Mouse (Mus musculus) hindbrain, postnatal 0 days (tissue): Measurements from ENCODE around the gene Ctdnep1. TPM values are rescaled to one million over a fixed set of nuclear protein-coding genes. Genes with fewer than 3 reads are reported as not detected.

Experiments used
- ATAC-seq: fragments of 200-750 bp; cut with Nextera tagmentation; 2 replicates; pipeline ENCODE4 v1.8.0; 2017; ENCODE audit warnings: mild to moderate bottlenecking, moderate TSS enrichment, moderate library complexity
- DNase-seq: peaks from one replicate; pipeline ENCODE4 v3.0.0-alpha.2; 2015; ENCODE audit warnings: low spot score
- H3K27ac ChIP-seq: fragments of 300-500 bp; sonication (generic); 2 replicates; pipeline ENCODE4 v1.5.1; 2014; ENCODE audit warnings: mild to moderate bottlenecking
- H3K27me3 ChIP-seq: fragments of 300-500 bp; sonication (generic); 2 replicates; pipeline ENCODE4 v1.6.1; 2014; ENCODE audit warnings: low read length, mixed read lengths; ENCODE audit not compliant: insufficient read depth
- H3K36me3 ChIP-seq: fragments of 300-500 bp; sonication (generic); 2 replicates; pipeline ENCODE4 v1.6.1; 2014; ENCODE audit warnings: low read length, mixed read lengths; ENCODE audit not compliant: insufficient read depth
- H3K4me1 ChIP-seq: fragments of 300-500 bp; sonication (generic); 2 replicates; pipeline ENCODE4 v1.6.1; 2014; ENCODE audit warnings: antibody characterized with exemption, low read length, mixed read lengths; ENCODE audit not compliant: insufficient read depth
- H3K4me2 ChIP-seq: fragments of 300-500 bp; sonication (generic); 2 replicates; pipeline ENCODE4 v1.6.1; 2014; ENCODE audit warnings: low read depth, mild to moderate bottlenecking, low read length, moderate library complexity, mixed read lengths
- H3K4me3 ChIP-seq: fragments of 300-500 bp; sonication (generic); 2 replicates; pipeline ENCODE4 v1.5.1; 2014; ENCODE audit warnings: low read length
- H3K9ac ChIP-seq: fragments of 300-500 bp; sonication (generic); replicated peaks from 2 replicates; pipeline ENCODE4 v1.6.1; 2014; ENCODE audit warnings: mild to moderate bottlenecking, low read length, moderate library complexity, mixed read lengths
- H3K9me3 ChIP-seq: fragments of 300-500 bp; sonication (generic); 2 replicates; pipeline ENCODE4 v1.6.1; 2016; ENCODE audit warnings: low read length, mixed read lengths
- CTCF ChIP-seq: IDR thresholded peaks from 2 replicates; pipeline ENCODE4 v1.5.1; 2016; ENCODE audit warnings: antibody characterized with exemption, control low read depth, low read depth
- WGBS: fragments of 180-500 bp; shearing (Covaris S2); extraction: QIAGEN DNeasy Blood & Tissue Kit; methylation state at CpG from one replicate; pipeline ENCODE4 v1.1.7; 2014; 5-methylcytosine and 5-hydroxymethylcytosine counted together
- polyA plus RNA-seq: library from polyadenylated mRNA; unstranded; fragments of >200 nt; fragmentation: Nextera tagmentation; extraction: Ambion mirVana; gene quantifications from 2 replicates; pipeline ENCODE4 v1.2.1, GENCODE M21; 2015
- total RNA-seq: library from RNA; depleted of rRNA; stranded (reverse); fragments of >200 nt; gene quantifications from 2 replicates; pipeline ENCODE4 v1.2.3, GENCODE M21; 2014

The Ctdnep1 gene
- total and polyA plus RNA-seq, 2 experiments from 2014 or later, result 24.7 to 40.9 TPM

DNA sequence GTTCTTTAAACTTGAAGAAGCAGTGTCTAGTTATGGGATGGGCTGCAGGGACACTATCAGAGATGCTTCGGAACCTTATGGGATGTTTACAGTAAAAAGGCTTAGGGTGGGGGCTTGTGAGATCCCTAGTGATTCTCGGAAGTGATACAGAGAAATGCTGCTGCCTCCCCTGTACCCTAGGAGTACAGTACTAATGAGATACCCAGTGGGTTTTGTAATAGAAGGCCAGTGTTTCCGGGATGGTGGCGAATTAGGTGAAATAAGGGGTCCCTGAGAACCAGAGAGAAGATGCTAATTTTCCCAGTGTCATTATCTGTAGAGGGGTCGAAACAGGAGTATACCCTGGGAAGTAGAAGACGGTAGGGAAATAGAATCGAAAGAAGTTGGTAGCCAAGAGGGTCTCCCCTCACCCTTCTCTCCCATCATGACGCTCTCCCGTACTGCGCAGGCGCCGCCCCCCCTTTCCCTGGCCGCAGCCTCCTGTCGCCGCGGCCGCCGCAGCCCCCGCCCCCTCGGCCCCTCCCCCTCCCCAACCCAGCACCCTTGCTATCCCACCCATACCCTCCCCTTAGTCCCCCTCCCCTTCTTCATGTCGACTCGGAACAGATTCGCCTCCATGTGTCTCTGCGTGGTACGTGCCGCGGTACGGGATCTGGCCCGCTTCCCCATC lies 42.7 kb downstream of the Ctdnep1 start:
- 4% methylated on average over 16 of the region's 29 CpGs for WGBS
- Histone ChIP-seq H3K9ac (peak overlapping the region; percentile 51), H3K27me3 (no peaks in the 10 kb centered on the region), H3K4me3 (peak overlapping the region; percentile 36), H3K36me3 (no peaks in the 10 kb centered on the region), H3K4me1 (peaks cover 52% of the 10 kb centered on the region), H3K27ac (peak overlapping the region; percentile 54), H3K9me3 (no peaks in the 10 kb centered on the region), H3K4me2 (peak overlapping the region; percentile 65)
- DNase-seq (peak; percentile 75), ATAC-seq (no peak)
- TF ChIP-seq CTCF, result no peak

DNA sequence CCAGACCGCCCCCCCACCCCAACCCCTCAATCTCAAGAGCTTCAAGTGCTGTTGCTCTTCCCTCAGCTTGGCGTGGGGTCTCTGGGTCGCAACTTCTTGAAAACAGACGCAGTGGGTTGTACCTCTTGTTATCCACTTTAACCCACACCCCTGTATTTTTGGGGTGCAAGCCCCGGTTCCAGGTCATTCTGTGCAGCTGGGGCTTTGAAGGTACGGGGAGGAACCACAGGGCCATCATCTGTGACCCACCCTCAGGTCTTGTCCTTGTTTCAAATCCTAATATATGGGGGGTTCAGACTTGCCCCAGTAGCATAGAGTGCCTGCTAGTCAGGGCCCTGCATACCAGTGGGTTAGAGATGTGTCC lies 43.2 kb downstream of the Ctdnep1 start:
- peak overlapping the region; percentile 51 for H3K9ac ChIP-seq
- ATAC-seq (no peak), DNase-seq (no peak)
- H3K4me2 ChIP-seq, result peak overlapping the region; percentile 65
- no peaks in the 10 kb centered on the region for H3K9me3 ChIP-seq
- no peaks in the 10 kb centered on the region for H3K27me3 ChIP-seq
- H3K4me1 ChIP-seq, result peaks cover 51% of the 10 kb centered on the region
- TF ChIP-seq CTCF, result no peak
- H3K4me3 ChIP-seq, result peak overlapping the region; percentile 36
- 16% methylated on average over 6 of the region's 6 CpGs for WGBS
- no peaks in the 10 kb centered on the region for H3K36me3 ChIP-seq
- H3K27ac ChIP-seq, result peak overlapping the region; percentile 54

DNA sequence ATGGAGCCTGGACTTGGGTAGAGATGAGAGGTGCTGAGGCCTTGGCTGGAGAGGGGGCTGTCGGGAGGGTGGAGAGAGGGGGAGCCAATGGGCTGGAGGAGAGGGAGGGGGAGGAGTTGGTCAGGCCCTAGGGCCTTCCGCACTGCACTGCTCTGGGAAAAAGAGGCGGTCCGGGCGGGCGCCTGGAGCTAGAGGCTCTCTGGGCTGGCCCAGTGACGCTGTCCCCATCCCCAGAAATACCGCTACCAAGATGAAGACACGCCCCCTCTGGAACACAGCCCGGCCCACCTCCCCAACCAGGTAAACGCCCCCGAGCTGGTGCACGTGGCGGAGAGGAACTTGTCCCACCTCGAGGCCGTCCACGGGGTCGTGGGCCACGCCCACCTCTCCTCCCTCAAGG lies 45.7 kb downstream of the Ctdnep1 start:
- ATAC-seq, result peak; percentile 8; the same call in 1 of the 2 replicates
- H3K4me1 ChIP-seq, result peaks cover 49% of the 10 kb centered on the region
- 1% methylated on average over 19 of the region's 19 CpGs for WGBS

DNA sequence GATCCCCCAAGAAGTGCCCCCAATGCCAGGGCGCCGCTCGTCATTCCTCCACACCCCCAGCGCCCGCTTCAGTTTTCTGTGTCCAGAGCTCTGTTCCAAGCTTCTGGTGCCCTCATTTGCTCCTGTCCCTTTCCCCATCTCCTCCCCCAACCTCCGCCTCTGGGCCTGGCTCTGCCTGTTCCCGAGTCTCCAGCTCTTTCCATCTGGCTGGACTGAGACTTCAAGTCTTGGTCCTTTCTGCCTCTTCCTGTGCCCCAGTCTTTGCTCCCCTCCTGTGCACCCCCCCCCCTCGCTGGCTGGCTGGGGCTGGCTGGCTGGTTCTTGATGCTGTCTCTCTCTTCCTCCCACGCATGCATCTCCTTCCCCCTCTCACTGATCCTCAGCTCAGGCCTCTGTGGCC lies 46.4 kb downstream of the Ctdnep1 start:
- no peak for TF ChIP-seq CTCF
- no peak for ATAC-seq
- H3K9ac ChIP-seq, result peak overlapping the region; percentile 35; the same call in 1 of the 2 replicates
- peaks cover 14% of the 10 kb centered on the region for H3K36me3 ChIP-seq
- no peak overlapping the region for H3K4me3 ChIP-seq
- no peaks in the 10 kb centered on the region for H3K9me3 ChIP-seq
- peak overlapping the region; percentile 60 for H3K4me2 ChIP-seq
- WGBS, result 38% methylated on average over 9 of the region's 9 CpGs
- H3K27ac ChIP-seq, result peak overlapping the region; percentile 89
- no peaks in the 10 kb centered on the region for H3K27me3 ChIP-seq
- peaks cover 45% of the 10 kb centered on the region for H3K4me1 ChIP-seq
- DNase-seq, result peak; percentile 20

More for the DNA sequence above, 45.7 kb downstream of the Ctdnep1 start:
- Histone ChIP-seq H3K27me3 (no peaks in the 10 kb centered on the region), H3K4me3 (peak overlapping the region; percentile 26), H3K9me3 (no peaks in the 10 kb centered on the region), H3K27ac (peak overlapping the region; percentile 89), H3K4me2 (peak overlapping the region; percentile 60), H3K9ac (peak overlapping the region; percentile 28), H3K36me3 (peaks cover 8% of the 10 kb centered on the region)
- TF ChIP-seq CTCF, result no peak
- DNase-seq, result peak; percentile 69

DNA sequence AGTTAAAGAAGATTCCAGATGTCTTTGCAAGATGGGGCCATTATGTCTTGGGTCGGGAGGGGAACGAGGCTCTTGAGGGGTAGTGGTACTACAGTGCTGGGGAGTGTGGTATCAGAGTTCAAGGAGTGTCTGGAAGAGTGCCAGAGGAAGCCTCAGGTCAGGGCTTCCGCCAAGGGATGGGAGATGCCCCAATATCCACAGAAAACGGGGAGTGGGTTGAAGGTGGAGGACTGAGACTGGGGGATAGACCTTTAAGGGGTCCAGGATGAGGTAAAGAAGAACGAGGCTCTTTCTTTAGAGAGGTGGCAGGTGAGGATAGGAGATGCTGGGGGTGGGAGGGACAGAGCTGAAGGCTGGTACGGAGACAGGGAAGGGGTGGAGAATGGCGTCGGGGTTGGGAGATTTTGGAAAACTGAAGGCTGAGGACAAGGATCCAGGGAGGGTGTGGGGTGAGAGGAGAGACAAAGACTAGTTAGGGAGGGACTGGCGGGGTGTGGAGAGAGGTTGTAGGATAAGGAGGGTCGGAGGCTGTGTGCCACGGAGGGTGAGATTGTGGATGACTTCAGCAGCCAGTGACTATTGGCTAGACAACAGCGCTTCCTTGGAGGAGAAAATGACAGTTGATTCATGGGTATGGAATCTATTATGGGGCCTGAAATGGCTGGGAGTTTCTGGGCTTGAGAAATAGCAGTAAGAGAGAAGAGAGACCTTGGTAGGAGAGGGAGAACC lies 47.6 kb downstream of the Ctdnep1 start:
- no peak for TF ChIP-seq CTCF
- H3K9ac ChIP-seq, result peak overlapping the region; percentile 43
- peak overlapping the region; percentile 89 for H3K27ac ChIP-seq
- peaks cover 37% of the 10 kb centered on the region for H3K4me1 ChIP-seq
- no peaks in the 10 kb centered on the region for H3K9me3 ChIP-seq
- peak overlapping the region; percentile 60 for H3K4me2 ChIP-seq
- H3K4me3 ChIP-seq, result peak overlapping the region; percentile 27
- ATAC-seq (peak; percentile 3; the same call in 1 of the 2 replicates), DNase-seq (no peak)
- no peaks in the 10 kb centered on the region for H3K27me3 ChIP-seq
- 14% methylated on average over 12 of the region's 12 CpGs for WGBS
- H3K36me3 ChIP-seq, result peaks cover 22% of the 10 kb centered on the region

DNA sequence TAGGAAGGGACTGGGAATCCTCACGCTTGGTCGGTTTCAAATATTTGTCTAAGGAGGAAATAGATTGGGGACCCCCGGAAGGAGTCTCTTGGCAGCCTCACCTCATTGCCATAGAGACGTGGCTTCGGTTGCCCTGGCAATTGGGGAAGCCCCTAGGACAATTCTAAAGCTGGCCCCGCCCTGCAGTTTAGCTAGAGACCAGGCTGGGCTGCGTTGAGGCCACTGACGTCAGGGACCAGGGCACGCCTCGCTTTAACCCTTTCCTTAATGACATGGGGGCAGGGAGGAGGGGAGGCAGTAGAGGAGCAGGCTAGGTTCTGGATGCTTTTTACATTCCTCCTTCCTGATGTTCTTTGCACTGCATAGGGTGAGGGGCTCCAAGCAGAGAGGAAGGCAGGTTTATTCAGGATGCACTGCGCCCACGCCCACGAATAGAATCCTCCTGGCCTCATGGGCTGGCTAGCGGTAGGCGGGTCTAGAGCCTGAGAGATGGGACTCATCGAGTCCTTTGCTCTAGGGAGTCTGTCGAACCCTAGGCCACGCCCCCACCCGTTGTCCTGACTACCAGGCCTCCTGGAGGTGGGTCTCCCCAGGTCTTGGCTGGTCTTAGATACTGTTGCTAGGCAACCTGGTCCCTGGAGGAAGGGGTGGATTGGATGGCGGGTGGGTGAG lies 48.3 kb downstream of the Ctdnep1 start:
- Histone ChIP-seq H3K9me3 (no peaks in the 10 kb centered on the region), H3K4me3 (peak overlapping the region; percentile 27), H3K4me2 (peak overlapping the region; percentile 60), H3K36me3 (peaks cover 22% of the 10 kb centered on the region), H3K4me1 (peaks cover 36% of the 10 kb centered on the region), H3K27ac (peak overlapping the region; percentile 89), H3K27me3 (no peaks in the 10 kb centered on the region), H3K9ac (peak overlapping the region; percentile 43)
- no peak for TF ChIP-seq CTCF
- peak; percentile 98 for DNase-seq
- peak; percentile 93 for ATAC-seq
- WGBS, result 2% methylated on average over 20 of the region's 20 CpGs
